Mouse (Mus musculus): ENCODE results near the gene Iqgap2.

DNA sequence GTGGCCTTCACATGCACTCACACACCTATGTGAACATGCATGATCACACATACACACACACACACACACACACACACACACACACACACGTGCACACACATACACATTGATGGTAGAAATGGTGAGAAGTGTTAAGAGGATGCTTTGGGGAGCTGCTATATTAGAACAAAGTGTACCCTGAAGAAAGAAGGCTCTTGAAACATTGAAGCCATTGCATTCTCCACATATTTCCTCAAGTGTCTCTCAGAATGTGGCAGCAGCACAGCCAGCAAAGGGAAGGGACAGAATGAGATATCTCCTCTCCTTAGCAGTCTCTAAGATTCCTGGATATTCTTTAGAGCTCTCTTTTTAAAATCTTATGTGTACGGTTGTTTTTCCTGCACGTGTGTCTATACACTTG is 270.2 kb downstream of the Iqgap2 start:
- no peak for TF ChIP-seq EP300 (IDR thresholded peaks at IDR 0.05; ENCODE audit: low read length)
- no peak for TF ChIP-seq TBP (conservative IDR thresholded peaks at IDR 0.05; ENCODE audit: low read depth, low read length)
- TF ChIP-seq MXI1 (IDR thresholded peaks at IDR 0.05; ENCODE audit: low read depth, low read length): no peak
- TF ChIP-seq CTCF (conservative IDR thresholded peaks at IDR 0.05 in 1 of 2, IDR thresholded peaks at IDR 0.05 in 1 of 2; ENCODE audit: low read depth in 2 of 2, low read length in 2 of 2): no peak
- TF ChIP-seq MEF2A (IDR thresholded peaks at IDR 0.05; ENCODE audit: borderline replicate concordance, low read depth, low read length): no peak
- no peak for TF ChIP-seq UBTF (IDR thresholded peaks at IDR 0.05; ENCODE audit: low read depth, low read length)
- no peak for TF ChIP-seq ETS1 (conservative IDR thresholded peaks at IDR 0.05; ENCODE audit: low read depth, low read length)
- no peak for TF ChIP-seq ZMIZ1 (IDR thresholded peaks at IDR 0.05; ENCODE audit: low read depth, low read length)
- no peak for TF ChIP-seq POLR2A (IDR thresholded peaks at IDR 0.05; ENCODE audit: low read depth, low read length)
